Mouse (Mus musculus): ENCODE data around the gene Tenm1.

DNA sequence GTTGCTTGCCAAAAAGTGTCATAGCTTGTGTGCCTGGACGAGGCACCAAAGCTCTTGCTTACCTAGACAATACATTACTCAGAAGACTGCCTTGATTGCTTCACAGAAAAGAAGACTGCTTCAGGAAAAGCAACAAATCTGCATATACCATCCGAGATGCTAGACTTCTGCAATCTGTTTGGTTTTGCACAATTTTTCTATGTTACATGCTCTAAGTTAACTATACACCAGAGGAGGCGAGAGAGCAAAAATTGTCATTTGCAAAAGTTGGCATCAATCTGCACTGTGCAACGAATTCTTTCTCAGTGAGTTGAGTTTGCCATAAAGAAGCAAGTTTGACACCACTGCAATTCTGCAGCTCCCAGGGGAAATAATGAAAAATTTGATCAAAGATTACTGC is 193.1 kb downstream of the Tenm1 start:
- TF ChIP-seq CTCF (IDR thresholded peaks at IDR 0.05; ENCODE audit: extremely low read depth, insufficient read length, insufficient replicate concordance, low read depth, low read length) (no peak), POLR2A (IDR thresholded peaks at IDR 0.05; ENCODE audit: low read depth, low read length) (no peak)

All from small intestine, adult 2 months (tissue).